Mouse (Mus musculus) fat pad, adult 2 months (tissue): ENCODE results near the gene Gxylt2.

ENCODE experiments used
- DNase-seq: peaks from one replicate; pipeline ENCODE4 v3.0.0-alpha.2; 2011; ENCODE audit warnings: low read depth, low spot score; ENCODE audit errors: extremely low read depth

Gene Gxylt2

DNA sequence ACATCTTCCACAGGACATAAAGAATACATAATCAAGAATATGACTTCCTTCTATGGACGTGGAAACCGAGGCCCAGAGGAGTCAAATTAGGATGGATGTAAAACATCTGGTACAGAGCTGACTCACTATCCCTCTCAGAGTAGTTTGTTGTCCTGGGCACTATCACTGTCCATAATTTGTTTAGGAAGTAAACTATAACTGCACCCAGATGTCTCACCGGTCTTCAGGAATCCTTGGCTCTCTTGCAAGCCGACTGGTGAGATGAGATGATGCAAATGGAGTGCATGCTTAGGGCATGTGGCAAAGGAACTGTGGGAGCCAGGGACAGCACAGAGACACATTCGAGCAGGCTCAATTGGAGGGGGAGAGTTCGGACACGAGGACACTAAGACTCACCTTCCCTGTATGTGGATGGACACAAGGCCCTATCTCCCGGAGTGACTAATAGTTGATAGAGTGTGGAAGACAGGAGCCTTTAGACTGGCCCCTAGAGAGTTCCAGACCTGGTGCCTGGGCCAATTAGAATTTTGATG, 10.8 kb downstream of the Gxylt2 start:
- no peak for DNase-seq

DNA sequence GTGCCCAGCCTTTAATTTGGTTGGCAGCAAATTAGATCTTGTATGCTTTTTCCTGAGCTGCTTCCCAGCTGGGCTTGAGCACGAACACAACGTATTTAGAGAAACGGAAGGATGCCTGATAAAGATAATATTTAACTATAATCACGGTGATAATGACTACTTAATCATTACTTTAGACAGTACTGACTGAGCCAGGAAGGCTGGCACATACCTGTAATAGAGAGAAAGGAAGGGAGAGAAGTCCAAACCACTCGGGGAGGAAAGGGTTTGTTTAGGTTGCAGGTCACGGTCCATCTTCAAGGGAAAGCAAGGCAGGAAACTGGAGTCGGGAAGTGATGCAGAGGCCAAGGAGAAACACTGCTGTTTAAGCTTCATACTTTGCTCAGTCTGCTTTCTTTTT, 11.6 kb downstream of the Gxylt2 start:
- no peak for DNase-seq

DNA sequence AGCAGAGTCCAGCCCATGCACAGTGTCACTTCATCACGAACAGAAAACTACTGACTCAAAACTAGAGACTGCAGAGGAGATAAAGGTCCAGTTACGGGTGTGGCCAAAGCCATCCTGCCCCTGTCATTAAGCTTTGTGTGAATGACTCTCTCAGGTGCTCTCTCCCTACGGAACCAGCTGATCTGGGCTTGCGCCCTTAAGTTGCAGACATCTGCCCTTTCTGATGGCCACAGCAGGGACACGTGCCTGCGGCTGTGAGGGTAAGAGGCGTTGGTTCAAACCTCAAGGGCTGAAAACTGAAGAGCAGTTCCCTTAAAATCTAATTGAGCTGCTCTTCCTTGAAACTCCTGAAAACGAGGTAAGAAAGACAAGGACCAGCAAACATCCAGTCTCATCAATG, 12.3 kb downstream of the Gxylt2 start:
- DNase-seq: no peak

DNA sequence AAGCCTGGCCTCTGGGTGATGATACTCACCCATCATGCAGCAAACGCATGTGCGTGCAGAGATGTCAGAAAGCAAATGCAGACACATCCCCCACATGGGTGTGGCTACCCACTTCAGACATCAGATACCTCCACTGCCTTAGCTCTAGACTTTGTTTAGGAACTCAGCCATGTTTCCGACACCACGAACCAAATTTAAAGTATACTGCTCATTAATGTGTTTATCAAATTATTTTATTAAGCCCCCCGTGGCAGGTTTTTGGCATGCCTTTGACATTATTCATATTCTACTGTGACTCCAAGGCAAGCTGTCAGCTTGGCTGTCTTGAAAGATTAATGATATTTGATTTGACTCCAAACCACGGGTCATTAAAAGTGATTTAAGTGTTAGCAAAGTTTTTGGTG, 15.6 kb downstream of the Gxylt2 start:
- no peak for DNase-seq

DNA sequence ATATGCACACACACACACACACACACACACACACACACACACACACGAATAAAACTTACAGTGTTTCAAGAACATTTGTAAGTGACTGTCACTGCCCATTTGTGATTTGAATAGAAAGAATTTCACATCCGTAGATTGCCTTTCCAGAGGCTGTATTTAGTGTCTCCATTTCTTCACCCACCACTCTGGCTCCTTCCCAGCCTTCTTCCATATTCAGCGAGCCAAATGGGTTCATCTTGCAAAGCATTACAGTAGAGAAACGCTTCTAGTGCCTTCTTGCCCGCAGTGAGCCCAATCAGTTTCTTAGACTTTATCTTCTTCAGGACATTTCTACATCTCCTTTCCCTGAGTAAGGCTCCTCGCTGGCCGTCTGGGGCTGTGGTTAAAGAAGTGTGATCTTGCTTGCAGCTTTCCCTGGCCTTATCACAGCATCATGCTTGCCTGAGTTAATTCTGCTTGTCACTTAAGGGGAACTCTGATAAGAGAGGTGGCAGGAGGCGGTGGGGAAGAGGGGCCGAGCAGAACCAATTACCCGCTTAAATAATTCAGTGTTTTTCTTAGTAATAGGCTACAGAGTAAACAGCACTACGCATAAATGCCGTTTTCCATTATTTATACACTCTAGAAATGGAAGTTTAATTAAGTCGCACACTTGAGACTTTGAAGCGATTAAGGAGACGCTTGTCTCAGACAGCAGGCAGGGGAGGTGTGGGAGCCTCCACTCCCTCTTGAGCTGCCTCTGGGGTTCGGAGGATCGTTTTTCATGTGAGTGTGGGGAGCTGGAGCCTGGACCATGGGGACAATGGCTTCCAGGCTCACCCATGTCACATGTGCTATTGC, 16.6 kb downstream of the Gxylt2 start:
- no peak for DNase-seq

DNA sequence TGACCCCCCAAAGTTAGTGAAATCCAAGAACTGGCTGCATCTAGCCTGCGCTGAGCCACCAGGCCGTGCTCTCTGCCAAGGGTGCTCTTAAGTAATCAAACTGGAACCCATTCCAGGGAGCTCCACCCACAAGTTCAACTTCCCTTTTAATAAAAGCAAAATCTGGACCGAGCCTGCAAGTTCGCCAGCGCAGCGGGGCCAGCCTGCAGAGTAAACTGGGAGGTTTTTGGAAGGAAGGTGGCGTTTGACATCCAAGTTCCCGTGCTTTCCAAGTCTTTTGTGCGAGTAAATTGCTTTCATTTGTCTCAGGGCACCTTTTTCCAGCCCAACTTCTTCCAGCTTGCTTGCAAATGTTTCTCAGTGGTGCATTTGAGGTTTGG, 27.5 kb downstream of the Gxylt2 start:
- DNase-seq: no peak

DNA sequence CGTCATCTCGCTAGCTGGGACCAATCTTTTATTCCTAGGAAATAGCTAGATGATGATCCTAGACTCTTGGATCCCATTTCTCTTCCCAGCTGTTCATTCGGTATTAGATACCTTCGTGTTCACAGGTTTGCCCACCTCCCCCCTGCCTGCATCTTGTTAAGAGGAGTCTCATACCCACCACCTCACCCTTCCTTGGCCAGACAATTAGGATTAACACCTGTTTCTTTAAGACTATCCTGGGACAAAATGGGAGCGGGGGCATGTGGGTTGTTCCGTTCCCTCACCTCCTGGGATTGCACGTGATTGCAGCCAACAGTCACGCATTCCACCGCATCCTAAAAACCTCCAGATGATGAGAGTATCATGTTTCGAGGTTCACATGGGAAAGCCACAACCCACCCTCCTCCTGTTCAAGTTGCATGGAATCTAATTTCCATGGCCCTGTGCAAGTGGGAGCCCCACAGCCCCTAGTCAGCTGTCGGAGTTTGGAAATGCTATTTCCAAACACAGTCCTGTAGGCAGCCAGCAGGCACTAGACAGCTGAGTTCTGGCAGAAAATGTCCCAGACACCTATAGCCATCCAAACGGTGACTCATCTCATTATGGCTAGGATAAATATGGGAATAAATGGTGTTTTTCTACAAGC, 28.0 kb downstream of the Gxylt2 start:
- no peak for DNase-seq

DNA sequence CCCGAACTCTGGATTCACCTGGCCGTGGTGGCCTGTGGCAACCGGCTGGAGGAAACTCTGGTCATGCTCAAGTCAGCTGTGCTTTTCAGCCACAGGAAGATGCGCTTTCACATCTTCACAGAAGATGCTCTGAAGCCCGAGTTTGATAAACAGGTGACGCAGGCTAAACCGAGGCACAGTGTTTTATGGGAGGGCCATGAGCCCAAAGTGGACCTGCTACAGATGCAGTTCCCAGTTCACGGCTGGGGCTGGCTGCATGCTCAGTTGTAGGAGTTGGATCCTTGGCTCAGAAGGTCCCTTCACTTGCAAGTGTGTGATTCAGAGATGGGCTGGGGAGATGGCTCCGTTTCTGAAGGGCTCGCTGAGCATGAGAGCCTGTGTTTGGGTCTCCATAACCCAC, 28.7 kb downstream of the Gxylt2 start:
- no peak for DNase-seq

DNA sequence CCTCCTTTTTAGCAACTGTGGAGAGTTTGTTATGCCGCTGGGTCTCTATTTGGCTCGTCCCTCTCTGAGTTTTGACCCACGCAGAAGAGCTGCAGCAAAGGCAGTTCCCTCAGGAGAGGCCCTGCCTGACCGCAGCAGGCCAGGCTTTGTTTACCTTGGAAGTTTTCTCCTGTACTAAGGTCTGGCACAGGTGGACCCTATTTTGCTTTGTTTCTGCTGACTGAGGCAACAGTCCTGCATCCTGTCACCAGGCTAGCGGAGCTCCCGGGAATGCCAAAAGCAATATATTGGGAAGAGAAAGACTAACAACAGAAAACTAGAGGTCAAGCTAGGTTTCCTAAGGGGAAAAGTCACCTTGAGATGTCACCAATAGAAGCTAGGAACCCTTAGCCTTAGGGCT, 29.8 kb downstream of the Gxylt2 start:
- DNase-seq: no peak

DNA sequence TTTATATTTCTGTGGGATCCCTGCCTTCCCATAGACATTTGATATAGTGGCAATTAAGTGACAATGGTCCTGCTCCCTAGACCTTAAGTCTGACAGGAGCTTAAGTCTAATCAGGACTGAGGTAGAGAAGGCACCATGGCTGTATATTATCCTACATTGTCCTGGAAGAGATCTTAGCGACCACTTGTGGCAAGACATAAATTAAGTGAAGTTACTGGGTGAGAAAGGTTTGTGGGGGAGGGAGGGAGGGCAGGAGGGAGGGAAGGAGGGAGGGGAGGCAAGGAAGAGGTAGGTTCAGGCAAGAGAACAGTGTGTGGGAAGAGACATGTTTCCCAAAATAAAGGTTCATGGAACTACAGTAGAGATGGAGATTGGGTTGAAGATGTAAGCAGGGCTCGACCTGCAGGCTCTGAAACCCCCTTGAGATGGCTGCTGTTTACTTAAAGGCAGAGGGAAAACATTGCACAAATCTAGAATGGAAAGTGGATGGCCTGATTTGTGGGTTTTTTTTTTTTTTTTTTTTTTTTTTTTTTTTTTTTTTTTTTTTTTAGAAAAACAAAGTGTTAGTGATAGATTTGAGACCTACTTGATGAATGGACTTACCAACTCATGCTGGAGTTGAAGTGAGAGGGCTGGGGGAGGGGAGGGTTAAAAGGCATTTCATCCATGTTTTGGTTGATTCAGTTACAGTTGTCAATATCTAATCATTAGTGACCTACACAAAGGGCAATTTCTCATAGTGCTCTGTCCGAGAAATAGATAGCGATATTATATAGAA, 54.1 kb downstream of the Gxylt2 start:
- no peak for DNase-seq

DNA sequence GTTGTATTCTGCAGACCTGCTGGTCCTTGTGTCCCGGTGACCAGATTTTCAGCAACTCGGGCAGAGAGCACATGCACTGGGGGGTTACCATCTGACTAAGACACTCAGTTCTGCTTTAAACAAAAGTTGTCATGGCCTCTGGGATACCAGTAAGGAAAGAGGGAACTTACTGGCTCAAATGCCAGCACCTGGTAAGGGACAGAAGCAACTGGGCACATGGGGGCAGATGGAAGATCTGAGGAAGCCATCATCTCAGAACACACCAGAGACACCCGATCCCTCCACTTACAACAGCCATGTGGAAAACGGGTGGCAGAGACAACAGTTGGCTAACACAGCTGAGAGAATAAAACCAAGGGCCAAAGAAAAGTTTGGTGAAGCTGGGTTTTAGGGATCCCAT, 63.2 kb downstream of the Gxylt2 start:
- no peak for DNase-seq

DNA sequence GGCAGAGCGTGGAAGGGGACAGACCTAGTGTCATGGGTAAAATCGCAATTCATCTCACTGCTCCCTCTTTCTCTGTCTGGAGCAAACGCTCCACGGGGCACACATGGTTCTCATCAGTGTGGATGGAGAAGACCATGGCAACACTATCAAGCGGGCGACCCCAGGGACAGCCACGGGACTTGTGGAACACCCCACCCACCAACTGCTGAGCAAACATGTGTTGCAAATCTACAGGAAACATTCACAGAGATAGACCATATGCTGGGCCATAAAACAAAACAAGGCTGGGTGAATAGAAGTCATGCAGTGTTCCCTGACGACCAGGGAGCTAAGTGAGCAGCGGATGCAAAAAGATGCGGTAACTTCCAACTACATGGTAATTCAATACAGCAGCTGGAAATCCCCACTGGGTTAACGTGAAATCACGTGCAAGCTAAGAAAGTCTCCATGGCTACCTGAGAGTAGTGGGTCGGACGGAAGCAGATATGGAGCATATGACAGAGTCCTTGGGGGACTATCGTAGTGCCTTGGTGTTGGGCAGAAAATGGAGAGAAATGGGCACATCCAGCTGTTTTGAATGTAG, 71.5 kb downstream of the Gxylt2 start:
- no peak for DNase-seq

DNA sequence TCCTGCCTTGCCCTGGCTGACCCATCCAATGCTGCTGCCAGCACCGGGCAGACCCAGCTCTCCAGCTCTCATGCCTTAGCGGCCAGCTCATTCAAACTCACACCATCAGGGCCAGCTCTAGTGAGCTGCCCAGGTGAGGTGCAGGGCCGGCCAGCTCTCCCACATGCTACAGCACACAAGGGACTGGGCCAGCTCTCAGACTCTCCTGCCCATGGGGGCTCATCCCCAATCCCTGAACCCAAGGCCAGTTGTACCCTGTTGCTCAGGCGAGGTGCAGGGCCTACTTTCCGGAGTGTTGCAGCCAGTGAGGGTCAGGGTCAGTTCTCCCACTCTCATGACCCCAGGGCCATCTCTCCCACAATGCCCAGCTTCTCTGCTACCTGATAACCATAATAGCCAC, 74.1 kb downstream of the Gxylt2 start:
- DNase-seq: no peak

DNA sequence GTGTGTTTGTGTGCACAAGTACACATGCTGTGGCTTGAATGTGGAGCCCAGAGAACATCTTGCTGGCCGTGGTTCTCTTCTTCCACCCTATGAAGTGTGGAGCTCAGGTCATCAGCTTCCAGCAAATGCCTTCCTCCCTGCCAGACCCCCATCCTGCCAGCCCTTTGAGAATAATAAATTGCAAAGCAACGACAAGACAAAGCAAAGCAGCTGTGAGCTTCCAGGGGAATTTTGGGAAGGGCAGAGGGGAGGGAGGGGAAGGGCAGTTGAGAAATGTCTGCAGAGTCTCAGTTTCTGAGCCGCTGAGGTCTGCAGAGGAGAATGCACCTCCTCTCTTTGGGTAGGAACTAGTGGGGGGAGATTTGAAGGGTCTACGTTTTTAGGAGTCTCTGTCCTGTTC, 75.9 kb downstream of the Gxylt2 start:
- DNase-seq: no peak

DNA sequence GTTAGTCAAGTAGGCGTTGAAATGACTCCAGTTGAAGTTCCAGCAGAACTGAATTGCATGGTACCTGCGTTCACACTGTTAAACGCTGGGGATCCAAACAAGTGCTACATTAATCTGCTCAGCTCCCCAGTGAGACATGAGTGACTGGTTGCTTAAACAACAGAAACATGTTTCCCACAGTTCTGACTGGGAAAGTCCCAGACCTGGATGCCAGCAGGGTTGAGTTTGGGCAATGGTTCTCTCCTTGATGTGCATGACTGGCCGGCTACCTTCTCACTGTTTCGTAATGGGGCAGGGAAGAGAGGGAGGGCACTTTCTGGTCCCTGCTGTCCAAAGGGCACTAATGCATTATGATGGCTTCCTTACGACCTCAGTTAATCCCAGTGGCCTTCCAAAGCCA, 77.1 kb downstream of the Gxylt2 start:
- no peak for DNase-seq

DNA sequence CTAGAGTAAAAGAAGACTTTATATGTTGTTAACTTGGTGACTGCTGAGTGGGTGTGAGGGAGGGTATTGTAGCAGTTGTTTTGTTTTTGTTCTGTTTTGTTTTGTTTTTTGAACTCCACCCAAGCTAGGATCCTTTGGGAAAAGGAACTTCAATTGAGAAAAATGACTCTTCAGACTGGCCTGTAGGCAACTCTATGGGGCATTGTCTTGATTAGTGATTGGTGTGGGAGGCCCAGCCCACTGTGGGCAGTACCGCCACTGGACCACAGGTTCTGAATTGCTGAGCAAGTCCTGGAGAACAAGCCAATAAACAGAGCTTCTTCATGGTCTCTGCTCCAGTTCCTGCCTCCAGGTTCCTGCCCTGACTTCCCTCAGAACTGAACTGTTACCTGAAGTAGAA, 83.2 kb downstream of the Gxylt2 start:
- DNase-seq: no peak

DNA sequence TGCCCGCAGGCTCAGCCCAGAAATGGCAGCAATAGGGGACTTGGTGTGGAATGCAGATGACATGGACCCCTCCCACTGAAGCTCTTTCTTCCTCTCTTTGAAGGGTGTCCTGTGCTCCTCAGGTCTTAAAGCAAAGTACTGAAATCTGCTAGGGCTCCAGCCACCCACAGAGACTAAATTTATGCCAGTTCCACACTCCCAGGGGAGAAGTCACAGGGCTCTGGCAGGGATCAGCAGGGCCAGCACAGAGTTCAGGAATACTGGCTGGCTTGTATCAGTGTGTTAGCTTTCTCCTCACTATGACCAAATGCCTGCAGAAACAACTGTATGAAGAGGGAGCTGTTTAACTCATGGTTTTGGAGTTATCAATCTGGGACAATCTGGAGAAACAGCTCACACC, 84.6 kb downstream of the Gxylt2 start:
- no peak for DNase-seq

DNA sequence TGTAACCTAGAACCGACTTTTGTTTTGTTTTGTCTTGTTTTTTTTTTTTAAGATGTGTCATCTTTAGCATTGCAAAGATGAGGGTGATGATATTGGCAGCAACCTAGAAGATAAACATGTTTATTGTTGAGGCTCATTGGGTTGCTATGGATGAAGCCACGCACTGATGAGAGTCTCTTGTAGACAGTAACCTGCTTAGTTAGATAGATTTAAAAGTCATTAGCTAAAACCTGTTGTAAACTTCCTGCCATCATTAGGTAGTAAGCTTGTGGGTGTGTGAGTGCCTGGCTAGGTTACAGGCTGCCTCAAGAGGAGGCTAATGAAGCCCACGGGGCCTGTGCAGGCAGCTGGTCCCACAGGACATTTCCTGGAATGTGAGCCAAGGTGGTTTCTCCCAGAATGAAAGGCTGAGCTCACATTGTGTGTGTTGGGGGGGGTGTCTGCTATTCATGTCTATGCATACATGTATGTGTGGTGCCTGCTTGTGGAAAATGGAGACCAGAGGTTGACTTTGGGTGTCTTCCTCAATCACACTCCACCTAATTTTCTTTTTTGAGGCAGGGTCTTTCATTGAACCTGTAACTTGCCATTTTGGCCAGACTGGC, 87.6 kb downstream of the Gxylt2 start:
- no peak for DNase-seq

DNA sequence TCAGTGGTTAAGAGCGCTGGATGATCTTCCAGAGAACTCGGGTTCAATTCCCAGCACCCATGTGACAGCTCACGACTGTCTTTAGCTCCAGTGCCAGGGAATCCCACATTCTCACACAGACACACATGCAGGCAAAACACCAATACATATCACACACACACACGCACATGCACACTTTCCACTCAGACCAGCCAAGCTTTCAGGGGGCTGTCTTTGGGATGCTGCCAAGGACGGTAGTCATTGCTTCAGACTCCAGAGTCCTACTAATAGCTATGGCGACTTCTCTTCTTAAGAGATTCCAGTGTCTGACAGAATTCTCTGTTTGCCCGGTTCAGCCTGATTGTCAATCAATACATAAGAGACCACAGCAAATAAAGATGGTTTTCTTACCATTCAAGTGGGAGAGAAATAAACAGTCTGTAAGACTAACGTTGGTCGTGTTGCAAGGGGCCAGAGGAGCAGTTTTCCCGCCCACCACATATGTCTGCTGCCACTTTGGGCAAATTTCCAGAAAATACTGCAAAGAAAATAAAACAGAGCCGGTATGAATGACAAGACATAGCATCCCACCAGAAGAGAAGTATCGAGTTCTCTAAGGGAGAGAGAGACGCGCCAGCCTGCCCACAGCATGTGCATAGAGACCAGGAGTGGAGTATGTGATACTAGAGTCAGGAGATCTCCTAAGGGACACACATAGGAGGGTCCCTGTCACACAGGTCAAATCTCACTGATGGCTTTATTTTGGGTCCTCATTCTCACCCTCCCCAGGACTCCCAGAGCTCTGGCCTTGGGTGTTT, 88.6 kb downstream of the Gxylt2 start:
- DNase-seq: no peak

DNA sequence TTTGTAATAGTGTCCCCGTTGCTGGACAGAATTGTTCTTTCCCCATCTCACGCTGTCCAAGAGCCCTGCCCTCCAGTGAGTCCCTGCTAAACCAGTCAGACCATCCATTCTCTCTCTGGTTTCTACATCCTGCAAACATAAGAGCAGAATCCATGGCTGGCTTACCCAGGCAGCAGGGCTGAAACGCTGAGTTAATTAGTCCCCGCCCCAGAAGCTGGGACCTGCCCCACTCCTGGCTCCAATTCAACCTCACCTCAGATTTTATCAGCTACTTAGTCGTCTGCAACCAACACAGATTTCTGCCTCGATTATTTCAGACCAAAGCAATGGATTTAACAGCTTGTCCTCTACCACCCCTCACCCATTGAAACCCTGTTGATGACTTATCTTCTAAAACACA, 91.3 kb downstream of the Gxylt2 start:
- DNase-seq: peak; percentile 37
